26 mouse cellular contexts compared by ENCODE assay signal in the genomic region with DNA sequence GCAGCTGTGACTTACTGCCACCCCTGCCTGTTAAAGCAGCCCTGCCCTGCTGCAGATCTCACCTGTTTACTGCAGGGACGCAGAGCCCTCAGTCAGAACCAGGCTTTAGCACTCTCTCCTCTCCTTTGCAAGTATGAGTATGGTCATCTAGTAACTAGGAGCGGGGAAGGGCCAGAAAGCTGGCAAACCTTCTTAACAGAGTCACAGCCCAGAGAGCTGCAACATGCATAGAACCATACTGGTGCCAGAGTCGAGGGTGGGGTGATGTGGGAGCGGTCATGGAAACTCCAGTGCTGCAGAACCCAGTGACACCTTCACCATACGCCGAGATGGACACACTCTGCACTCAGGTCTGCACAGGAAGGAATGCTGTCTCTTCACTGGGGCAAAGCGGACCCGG.
DNase-seq lines count a peak whose midpoint lies in the region; ATAC-seq and TF ChIP-seq lines count a peak whose summit lies in the region.
"Had no signal": no experiment of that assay in that cellular context is flagged by ENCODE, and none has a peak within 500 bp of the region (broad histone marks: within the 10 kb centered on the region; RNA-seq: fewer than 3 reads in every experiment).

No protein-coding gene starts in this region.

- no peaks in the 10 kb centered on the region for H3K4me1 ChIP-seq in heart, embryonic 10.5 days
- H3K4me1 ChIP-seq in kidney, postnatal 0 days (replicated peaks; ENCODE audit: insufficient read depth, low read length): no peaks in the 10 kb centered on the region
- no peaks in the 10 kb centered on the region for H3K4me1 ChIP-seq in kidney, embryonic 16.5 days (ENCODE audit: insufficient read depth, low read length)
- no peaks in the 10 kb centered on the region for H3K4me1 ChIP-seq in limb, embryonic 10.5 days
- H3K4me1 ChIP-seq: embryonic facial prominence, embryonic 12.5 days; hindbrain, embryonic 13.5 days; midbrain, embryonic 15.5 days had no signal

- H3K27ac ChIP-seq in heart, embryonic 10.5 days: 0 out of 2 replicates have a peak overlapping the region, but pooled peaks have one; percentile 10
- peak overlapping the region; percentile 68; the same call in 1 of the 2 replicates for H3K27ac ChIP-seq in kidney, postnatal 0 days
- no peak overlapping the region for H3K27ac ChIP-seq in kidney, embryonic 16.5 days (ENCODE audit: low read length)
- no peak overlapping the region for H3K27ac ChIP-seq in limb, embryonic 10.5 days
- H3K27ac ChIP-seq: embryonic facial prominence, embryonic 12.5 days; forebrain, embryonic 10.5 days; hindbrain, embryonic 13.5 days; layer of hippocampus, adult 2 months; midbrain, embryonic 10.5 days; midbrain, embryonic 15.5 days had no signal

- H3K36me3 ChIP-seq in heart, embryonic 10.5 days: peaks cover 17% of the 10 kb centered on the region
- H3K36me3 ChIP-seq in kidney, postnatal 0 days (ENCODE audit: insufficient read depth, low read length): 0 out of 2 replicates have a peak, but pooled peaks cover 13% of the 10 kb centered on the region
- H3K36me3 ChIP-seq in kidney, embryonic 16.5 days (ENCODE audit: insufficient read depth, low read length): peaks cover 8% of the 10 kb centered on the region; the same call in 1 of the 2 replicates
- H3K36me3 ChIP-seq in limb, embryonic 10.5 days: peaks cover 30% of the 10 kb centered on the region

- H3K4me2 ChIP-seq in kidney, postnatal 0 days (ENCODE audit: low read length): no peak overlapping the region
- no peak overlapping the region for H3K4me2 ChIP-seq in kidney, embryonic 16.5 days (replicated peaks; ENCODE audit: low read depth, low read length)
- H3K4me2 ChIP-seq: embryonic facial prominence, embryonic 12.5 days; hindbrain, embryonic 13.5 days; lung, embryonic 14.5 days; midbrain, embryonic 15.5 days had no signal

- TF ChIP-seq CTCF in kidney, postnatal 0 days (IDR thresholded peaks at IDR 0.05; ENCODE audit: low read depth): no peak

- no peaks in the 10 kb centered on the region for H3K9me3 ChIP-seq in heart, embryonic 10.5 days
- H3K9me3 ChIP-seq in kidney, postnatal 0 days (replicated peaks; ENCODE audit: low read length): no peaks in the 10 kb centered on the region
- H3K9me3 ChIP-seq in kidney, embryonic 16.5 days (ENCODE audit: low read length): no peaks in the 10 kb centered on the region
- H3K9me3 ChIP-seq in limb, embryonic 10.5 days (replicated peaks): no peaks in the 10 kb centered on the region
- H3K9me3 ChIP-seq: embryonic facial prominence, embryonic 12.5 days; forebrain, embryonic 10.5 days; hindbrain, embryonic 13.5 days; midbrain, embryonic 10.5 days; midbrain, embryonic 15.5 days had no signal

- intact Hi-C loops in heart, postnatal 25 days (cut with DNase I): no loop called here

- DNase-seq in heart, embryonic 10.5 days (ENCODE audit: low spot score): no peak
- no peak for DNase-seq in heart, postnatal 25 days (ENCODE audit: low spot score)
- no peak for DNase-seq in kidney, postnatal 0 days (ENCODE audit: low spot score)
- DNase-seq in kidney, postnatal 25 days: peak; percentile 31 to 55
- no peak for DNase-seq in limb, embryonic 10.5 days (ENCODE audit: low spot score)
- DNase-seq in layer of hippocampus, postnatal 36 days: no peak
- DNase-seq: B cell, adult 2 months; cerebellum, adult 11 months; cerebellum, adult 9-10 months; cerebellum, postnatal 36 days; embryo, embryonic 11 days; heart, postnatal 4 days; lung, embryonic 14.5 days; right cerebral cortex, postnatal 25 days; spleen, adult 18-20 months; thymus, postnatal 14 days had no signal

- H3K27me3 ChIP-seq in heart, embryonic 10.5 days (ENCODE audit: insufficient read depth, poor library complexity, severe bottlenecking): no peaks in the 10 kb centered on the region
- no peaks in the 10 kb centered on the region for H3K27me3 ChIP-seq in kidney, postnatal 0 days (ENCODE audit: insufficient read depth, low read length)
- no peaks in the 10 kb centered on the region for H3K27me3 ChIP-seq in kidney, embryonic 16.5 days (ENCODE audit: insufficient read depth, low read length)
- H3K27me3 ChIP-seq in limb, embryonic 10.5 days (ENCODE audit: low read depth, poor library complexity, severe bottlenecking): no peaks in the 10 kb centered on the region
- H3K27me3 ChIP-seq: embryonic facial prominence, embryonic 12.5 days; hindbrain, embryonic 13.5 days; midbrain, embryonic 15.5 days had no signal

- no peak overlapping the region for H3K9ac ChIP-seq in kidney, postnatal 0 days (ENCODE audit: low read depth, low read length)
- H3K9ac ChIP-seq in kidney, embryonic 16.5 days (replicated peaks; ENCODE audit: low read length): no peak overlapping the region
- H3K9ac ChIP-seq: embryonic facial prominence, embryonic 12.5 days; hindbrain, embryonic 13.5 days; lung, embryonic 14.5 days; midbrain, embryonic 15.5 days had no signal

- H3K4me3 ChIP-seq in heart, embryonic 10.5 days: no peak overlapping the region
- H3K4me3 ChIP-seq in kidney, postnatal 0 days (replicated peaks; ENCODE audit: low read depth, low read length): no peak overlapping the region
- H3K4me3 ChIP-seq in kidney, embryonic 16.5 days (ENCODE audit: low read length): no peak overlapping the region
- H3K4me3 ChIP-seq in limb, embryonic 10.5 days: no peak overlapping the region
- H3K4me3 ChIP-seq: embryonic facial prominence, embryonic 12.5 days; forebrain, embryonic 10.5 days; hindbrain, embryonic 13.5 days; layer of hippocampus, adult 2 months; midbrain, embryonic 10.5 days; midbrain, embryonic 15.5 days had no signal

- no peak for ATAC-seq in kidney, postnatal 0 days (replicated peaks; ENCODE audit: low FRiP score, low read depth)
- ATAC-seq in kidney, embryonic 16.5 days (ENCODE audit: low FRiP score, low TSS enrichment): no peak
- peak; percentile 13; the same call in 1 of the 2 replicates for ATAC-seq in erythroblast, adult 5-6 weeks (replicated peaks; ENCODE audit: low FRiP score, poor library complexity, severe bottlenecking)
- ATAC-seq: forebrain, embryonic 16.5 days; intestine, embryonic 16.5 days; midbrain, embryonic 15.5 days had no signal

- 92% methylated on average over 8 of the region's 8 CpGs for WGBS in heart, embryonic 10.5 days
- WGBS in kidney, postnatal 0 days: 93% methylated on average over 8 of the region's 8 CpGs
- 94% methylated on average over 8 of the region's 8 CpGs for WGBS in kidney, embryonic 16.5 days
- WGBS in limb, embryonic 10.5 days: 91% methylated on average over 8 of the region's 8 CpGs

Comparison
In these comparisons a context has a peak if more than half of its experiments do, and no peak if none do; other contexts are left out.
1. DNase-seq: peak in kidney, postnatal 25 days (2 of 2); none in heart, embryonic 10.5 days (single experiment), heart, postnatal 25 days (single experiment), kidney, postnatal 0 days (single experiment), limb, embryonic 10.5 days (single experiment) and layer of hippocampus, postnatal 36 days (0 of 2).
2. H3K27ac ChIP-seq: peak in heart, embryonic 10.5 days (single experiment) and kidney, postnatal 0 days (single experiment); none in kidney, embryonic 16.5 days (single experiment) and limb, embryonic 10.5 days (single experiment).